Mouse (Mus musculus): ENCODE measurements around the gene Zfp820.
"Not testable (repeated sequence)": the region's sequence is repeated elsewhere in the genome, so short reads cannot be mapped to it uniquely, and the experiment has no call there.

The Zfp820 gene

GRCm38 (mm10) chr17:21845545-21846321, at the start of gene Zfp820:
Gene Zfp820, minus strand, starts transcription at chr17:21845772.
- DNase-seq: peak; percentile 9 to 33

- no peak for DNase-seq
Measured at GRCm38 (mm10) chr17:21871256-21871655, 25.7 kb upstream of the Zfp820 start.

GRCm38 (mm10) chr17:21846322-21846582, 680 bp upstream of the Zfp820 start:
- not testable (repeated sequence) for DNase-seq

GRCm38 (mm10) chr17:21838510-21838909, 7.1 kb downstream of the Zfp820 start:
- DNase-seq: no peak

GRCm38 (mm10) chr17:21801373-21801772, 44.2 kb downstream of the Zfp820 start:
- DNase-seq: not testable (repeated sequence)

GRCm38 (mm10) chr17:21792256-21792655, 53.3 kb downstream of the Zfp820 start:
- no peak for DNase-seq

- no peak for DNase-seq
Measured at GRCm38 (mm10) chr17:21770336-21770735, 75.2 kb downstream of the Zfp820 start.
